Mouse (Mus musculus): ENCODE measurements at regions not wholly inside any gene's neighbourhood (a gene's known extent, or its start where the extent isn't known, plus 50 kb on each side); places are given as distances from the start of the nearest gene placed in this dataset.
"Not testable (repeated sequence)": the region's sequence is repeated elsewhere in the genome, so short reads cannot be mapped to it uniquely, and the experiment has no call there.

GRCm38 (mm10) chr4:55245789-55246188 is 104.1 kb upstream of the Rad23b start:
- ATAC-seq, result no peak
- no peak overlapping the region for H3K27ac ChIP-seq
- 80% methylated on average over 10 of the region's 10 CpGs for WGBS
- H3K36me3 ChIP-seq, result no peaks in the 10 kb centered on the region
- H3K27me3 ChIP-seq, result peaks cover 6% of the 10 kb centered on the region; the same call in 1 of the 2 replicates
- no peak overlapping the region for H3K4me2 ChIP-seq (replicated peaks)
- H3K9ac ChIP-seq (replicated peaks), result no peak overlapping the region
- peaks cover 15% of the 10 kb centered on the region for H3K4me1 ChIP-seq (replicated peaks)
- H3K4me3 ChIP-seq (replicated peaks), result no peak overlapping the region
- no peaks in the 10 kb centered on the region for H3K9me3 ChIP-seq

GRCm38 (mm10) chr4:55250334-55250733 is 99.5 kb upstream of the Rad23b start:
- peaks cover 6% of the 10 kb centered on the region; the same call in 1 of the 2 replicates for H3K27me3 ChIP-seq
- no peak for ATAC-seq
- WGBS, result 11% methylated on average over 3 of the region's 3 CpGs
- H3K9me3 ChIP-seq, result no peaks in the 10 kb centered on the region
- no peak overlapping the region for H3K9ac ChIP-seq (replicated peaks)
- H3K4me1 ChIP-seq (replicated peaks), result peaks cover 4% of the 10 kb centered on the region
- no peaks in the 10 kb centered on the region for H3K36me3 ChIP-seq
- H3K4me2 ChIP-seq (replicated peaks), result no peak overlapping the region
- H3K4me3 ChIP-seq (replicated peaks), result no peak overlapping the region
- H3K27ac ChIP-seq, result no peak overlapping the region

GRCm38 (mm10) chr4:55251546-55251945 is 98.3 kb upstream of the Rad23b start:
- Histone ChIP-seq H3K4me2 (replicated peaks) (no peak overlapping the region), H3K9ac (replicated peaks) (no peak overlapping the region), H3K9me3 (no peaks in the 10 kb centered on the region), H3K4me3 (replicated peaks) (no peak overlapping the region), H3K4me1 (replicated peaks) (peaks cover 4% of the 10 kb centered on the region), H3K27me3 (peaks cover 6% of the 10 kb centered on the region; the same call in 1 of the 2 replicates), H3K27ac (no peak overlapping the region), H3K36me3 (no peaks in the 10 kb centered on the region)
- no peak for ATAC-seq
- WGBS, result 65% methylated on average over 5 of the region's 5 CpGs

- Histone ChIP-seq H3K4me3 (replicated peaks) (no peak overlapping the region), H3K4me2 (replicated peaks) (no peak overlapping the region), H3K27ac (no peak overlapping the region), H3K4me1 (replicated peaks) (peaks cover 4% of the 10 kb centered on the region), H3K36me3 (no peaks in the 10 kb centered on the region), H3K9ac (replicated peaks) (no peak overlapping the region), H3K27me3 (peaks cover 6% of the 10 kb centered on the region; the same call in 1 of the 2 replicates), H3K9me3 (no peaks in the 10 kb centered on the region)
- peak; percentile 24; the same call in 1 of the 2 replicates for ATAC-seq
- WGBS, result 75% methylated on average over 8 of the region's 8 CpGs
Observed at GRCm38 (mm10) chr4:55253769-55254168, 96.1 kb upstream of the Rad23b start.

- no peak for ATAC-seq
- Histone ChIP-seq H3K4me1 (replicated peaks) (peaks cover 11% of the 10 kb centered on the region), H3K27me3 (no peaks in the 10 kb centered on the region; the same call in 1 of the 2 replicates), H3K4me3 (replicated peaks) (no peak overlapping the region), H3K4me2 (replicated peaks) (no peak overlapping the region), H3K9ac (replicated peaks) (no peak overlapping the region), H3K9me3 (no peaks in the 10 kb centered on the region), H3K27ac (no peak overlapping the region), H3K36me3 (no peaks in the 10 kb centered on the region)
- 81% methylated on average over 8 of the region's 8 CpGs for WGBS
Observed at GRCm38 (mm10) chr4:55271965-55272630, 77.7 kb upstream of the Rad23b start.

- H3K27me3 ChIP-seq, result no peaks in the 10 kb centered on the region; the same call in 1 of the 2 replicates
- ATAC-seq, result no peak
Observed at GRCm38 (mm10) chr4:55276300-55276952, 73.4 kb upstream of the Rad23b start.

GRCm38 (mm10) chr4:55279351-55279750 is 70.5 kb upstream of the Rad23b start:
- not testable (repeated sequence) for H3K9ac ChIP-seq (replicated peaks); H3K4me2 ChIP-seq (replicated peaks); H3K9me3 ChIP-seq; H3K4me3 ChIP-seq (replicated peaks); H3K27me3 ChIP-seq; H3K36me3 ChIP-seq; ATAC-seq; H3K27ac ChIP-seq
- peaks cover 12% of the 10 kb centered on the region for H3K4me1 ChIP-seq (replicated peaks)
- WGBS, result 92% methylated on average over 8 of the region's 8 CpGs

More at GRCm38 (mm10) chr4:55276300-55276952, 73.4 kb upstream of the Rad23b start:
- H3K4me2 ChIP-seq (replicated peaks), result no peak overlapping the region
- no peak overlapping the region for H3K9ac ChIP-seq (replicated peaks)
- peaks cover 12% of the 10 kb centered on the region for H3K4me1 ChIP-seq (replicated peaks)
- H3K9me3 ChIP-seq, result no peaks in the 10 kb centered on the region
- no peak overlapping the region for H3K27ac ChIP-seq
- no peaks in the 10 kb centered on the region for H3K36me3 ChIP-seq
- H3K4me3 ChIP-seq (replicated peaks), result no peak overlapping the region
- WGBS, result 16% methylated on average over 5 of the region's 5 CpGs

GRCm38 (mm10) chr4:55280706-55281105 is 69.1 kb upstream of the Rad23b start:
- Histone ChIP-seq H3K4me1 (replicated peaks) (peaks cover 12% of the 10 kb centered on the region), H3K4me3 (replicated peaks) (no peak overlapping the region), H3K9me3 (no peaks in the 10 kb centered on the region), H3K36me3 (no peaks in the 10 kb centered on the region), H3K9ac (replicated peaks) (no peak overlapping the region), H3K4me2 (replicated peaks) (no peak overlapping the region), H3K27me3 (no peaks in the 10 kb centered on the region), H3K27ac (no peak overlapping the region)
- WGBS, result 85% methylated on average over 3 of the region's 3 CpGs
- ATAC-seq, result no peak

- Histone ChIP-seq H3K27ac (no peak overlapping the region), H3K4me3 (replicated peaks) (no peak overlapping the region), H3K4me1 (replicated peaks) (peaks cover 6% of the 10 kb centered on the region), H3K4me2 (replicated peaks) (no peak overlapping the region), H3K9ac (replicated peaks) (no peak overlapping the region), H3K9me3 (no peaks in the 10 kb centered on the region), H3K36me3 (no peaks in the 10 kb centered on the region), H3K27me3 (no peaks in the 10 kb centered on the region)
- WGBS, result 79% methylated on average over 14 of the region's 14 CpGs
- no peak for ATAC-seq
Observed at GRCm38 (mm10) chr4:55281486-55282096, 68.3 kb upstream of the Rad23b start.

- WGBS, result 91% methylated on average over 4 of the region's 4 CpGs
- Histone ChIP-seq H3K4me1 (replicated peaks) (no peaks in the 10 kb centered on the region), H3K4me3 (replicated peaks) (no peak overlapping the region), H3K36me3 (no peaks in the 10 kb centered on the region), H3K9me3 (no peaks in the 10 kb centered on the region), H3K4me2 (replicated peaks) (no peak overlapping the region), H3K27ac (no peak overlapping the region), H3K27me3 (no peaks in the 10 kb centered on the region), H3K9ac (replicated peaks) (no peak overlapping the region)
- no peak for ATAC-seq
Observed at GRCm38 (mm10) chr4:55282474-55282873, 67.4 kb upstream of the Rad23b start.

GRCm38 (mm10) chr4:55284722-55285225 is 65.1 kb upstream of the Rad23b start:
- no peak overlapping the region for H3K4me2 ChIP-seq (replicated peaks)
- 77% methylated on average over 3 of the region's 3 CpGs for WGBS

GRCm38 (mm10) chr4:55285641-55286040 is 64.2 kb upstream of the Rad23b start:
- Histone ChIP-seq H3K36me3 (no peaks in the 10 kb centered on the region), H3K4me2 (replicated peaks) (no peak overlapping the region), H3K9ac (replicated peaks) (no peak overlapping the region), H3K4me3 (replicated peaks) (no peak overlapping the region), H3K27me3 (no peaks in the 10 kb centered on the region), H3K9me3 (no peaks in the 10 kb centered on the region), H3K4me1 (replicated peaks) (no peaks in the 10 kb centered on the region), H3K27ac (no peak overlapping the region)
- 45% methylated on average over 5 of the region's 5 CpGs for WGBS
- no peak for ATAC-seq

More at GRCm38 (mm10) chr4:55284722-55285225, 65.1 kb upstream of the Rad23b start:
- no peaks in the 10 kb centered on the region for H3K9me3 ChIP-seq
- H3K36me3 ChIP-seq, result no peaks in the 10 kb centered on the region
- no peak overlapping the region for H3K4me3 ChIP-seq (replicated peaks)
- no peaks in the 10 kb centered on the region for H3K27me3 ChIP-seq
- no peak overlapping the region for H3K9ac ChIP-seq (replicated peaks)
- no peak overlapping the region for H3K27ac ChIP-seq
- no peaks in the 10 kb centered on the region for H3K4me1 ChIP-seq (replicated peaks)
- ATAC-seq, result no peak
